Mouse (Mus musculus): ENCODE results near the gene Eef1akmt1.

The Eef1akmt1 gene

GRCm38 (mm10) chr14:57546557-57547021, 24.8 kb downstream of the Eef1akmt1 start:
- no peak for DNase-seq

- DNase-seq: no peak
Measured at GRCm38 (mm10) chr14:57546131-57546530, 25.3 kb downstream of the Eef1akmt1 start.

- no peak for DNase-seq
Measured at GRCm38 (mm10) chr14:57545526-57545925, 25.9 kb downstream of the Eef1akmt1 start.

- no peak for DNase-seq
Measured at GRCm38 (mm10) chr14:57543420-57544039, 27.9 kb downstream of the Eef1akmt1 start.

- DNase-seq: no peak
Measured at GRCm38 (mm10) chr14:57542231-57542630, 29.2 kb downstream of the Eef1akmt1 start.

- DNase-seq: no peak
Measured at GRCm38 (mm10) chr14:57540683-57541082, 30.7 kb downstream of the Eef1akmt1 start.

- no peak for DNase-seq
Measured at GRCm38 (mm10) chr14:57537261-57538015, 34.0 kb downstream of the Eef1akmt1 start.

- DNase-seq: no peak
Measured at GRCm38 (mm10) chr14:57536820-57537219, 34.6 kb downstream of the Eef1akmt1 start.

GRCm38 (mm10) chr14:57535646-57536045, 35.8 kb downstream of the Eef1akmt1 start:
- no peak for DNase-seq

- DNase-seq: peak; percentile 48
Measured at GRCm38 (mm10) chr14:57534961-57535360, 36.5 kb downstream of the Eef1akmt1 start.

- no peak for DNase-seq
Measured at GRCm38 (mm10) chr14:57534346-57534745, 37.1 kb downstream of the Eef1akmt1 start.

- no peak for DNase-seq
Measured at GRCm38 (mm10) chr14:57533841-57534240, 37.6 kb downstream of the Eef1akmt1 start.

GRCm38 (mm10) chr14:57533214-57533613, 38.2 kb downstream of the Eef1akmt1 start:
- DNase-seq: peak; percentile 59

- DNase-seq: no peak
Measured at GRCm38 (mm10) chr14:57532577-57532976, 38.8 kb downstream of the Eef1akmt1 start.

GRCm38 (mm10) chr14:57529786-57530515, 41.5 kb downstream of the Eef1akmt1 start:
- DNase-seq: no peak

- DNase-seq: no peak
Measured at GRCm38 (mm10) chr14:57529086-57529785, 42.2 kb downstream of the Eef1akmt1 start.

GRCm38 (mm10) chr14:57527598-57527997, 43.8 kb downstream of the Eef1akmt1 start:
- no peak for DNase-seq

- no peak for DNase-seq
Measured at GRCm38 (mm10) chr14:57527122-57527521, 44.3 kb downstream of the Eef1akmt1 start.

GRCm38 (mm10) chr14:57526050-57526623, 45.3 kb downstream of the Eef1akmt1 start:
- DNase-seq: peak; percentile 49

- peak; percentile 85 for DNase-seq
Measured at GRCm38 (mm10) chr14:57525388-57526049, 45.9 kb downstream of the Eef1akmt1 start.

GRCm38 (mm10) chr14:57524671-57525387, 46.6 kb downstream of the Eef1akmt1 start, which contains the start of gene Il17d:
TSS of gene Il17d (plus strand) at chr14:57524777.
- DNase-seq: peak; percentile 54
